Mouse (Mus musculus) neural tube, embryonic 14.5 days (tissue): Measurements from ENCODE around the gene Fam222a. TPM values are rescaled to one million over a fixed set of nuclear protein-coding genes. Genes with fewer than 3 reads are reported as not detected.

Source experiments
- ATAC-seq: fragments of 200-750 bp; cut with Nextera tagmentation; 2 replicates; pipeline ENCODE4 v1.8.0; 2017; ENCODE audit warnings: low read depth, mild to moderate bottlenecking, moderate TSS enrichment, moderate library complexity
- H3K27ac ChIP-seq: fragments of 300-500 bp; sonication (generic); 2 replicates; pipeline ENCODE4 v1.5.1; 2014; ENCODE audit warnings: low read depth, mild to moderate bottlenecking, control low read depth, low read length, moderate library complexity, mixed read lengths
- H3K27me3 ChIP-seq: fragments of 300-500 bp; sonication (generic); 2 replicates; pipeline ENCODE4 v1.6.1; 2014; ENCODE audit warnings: low read length; ENCODE audit not compliant: control insufficient read depth, insufficient read depth
- H3K36me3 ChIP-seq: fragments of 300-500 bp; sonication (generic); 2 replicates; pipeline ENCODE4 v1.6.1; 2014; ENCODE audit warnings: low read length, mixed read lengths; ENCODE audit not compliant: control insufficient read depth, insufficient read depth
- H3K4me1 ChIP-seq: fragments of 300-500 bp; sonication (generic); 2 replicates; pipeline ENCODE4 v1.6.1; 2014; ENCODE audit warnings: low read length; ENCODE audit not compliant: control insufficient read depth, insufficient read depth
- H3K4me2 ChIP-seq: fragments of 300-500 bp; sonication (generic); 2 replicates; pipeline ENCODE4 v1.6.1; 2014; ENCODE audit warnings: mild to moderate bottlenecking, low read depth, low read length, control low read depth
- H3K4me3 ChIP-seq: fragments of 300-500 bp; sonication (generic); 2 replicates; pipeline ENCODE4 v1.5.1; 2014; ENCODE audit warnings: low read depth, low read length, control low read depth, mixed read lengths
- H3K9ac ChIP-seq: fragments of 300-500 bp; sonication (generic); replicated peaks from 2 replicates; pipeline ENCODE4 v1.6.1; 2014; ENCODE audit warnings: low read depth, mild to moderate bottlenecking, control low read depth, low read length, mixed read lengths
- H3K9me3 ChIP-seq: fragments of 300-500 bp; sonication (generic); 2 replicates; pipeline ENCODE4 v1.6.1; 2016; ENCODE audit warnings: low read length; ENCODE audit not compliant: control insufficient read depth
- WGBS: fragments of 180-500 bp; shearing (Covaris S2); extraction: QIAGEN DNeasy Blood & Tissue Kit; methylation state at CpG from one replicate; pipeline ENCODE4 v1.1.7; 2014; 5-methylcytosine and 5-hydroxymethylcytosine counted together
- polyA plus RNA-seq: library from polyadenylated mRNA; unstranded; fragments of >200 nt; fragmentation: Nextera tagmentation; extraction: Ambion mirVana; gene quantifications from 2 replicates; pipeline ENCODE4 v1.2.1, GENCODE M21; 2014

Fam222a gene
- polyA plus RNA-seq, 1 experiment from 2014 or later, result 7.0 TPM

- H3K4me3 ChIP-seq, result no peak overlapping the region
- no peaks in the 10 kb centered on the region for H3K27me3 ChIP-seq
- H3K9ac ChIP-seq, result no peak overlapping the region
- H3K36me3 ChIP-seq, result 0 out of 2 replicates have a peak, but pooled peaks cover 4% of the 10 kb centered on the region
- no peaks in the 10 kb centered on the region for H3K4me1 ChIP-seq
- no peaks in the 10 kb centered on the region for H3K9me3 ChIP-seq
- WGBS, result 72% methylated on average over 11 of the region's 11 CpGs
- no peak overlapping the region for H3K4me2 ChIP-seq
- no peak overlapping the region for H3K27ac ChIP-seq
- no peak for ATAC-seq
Observed at GRCm38 (mm10) chr5:114616336-114617061, 48.7 kb downstream of the Fam222a start.

- Histone ChIP-seq H3K9ac (no peak overlapping the region), H3K27ac (no peak overlapping the region), H3K4me2 (no peak overlapping the region), H3K4me3 (no peak overlapping the region), H3K27me3 (no peaks in the 10 kb centered on the region), H3K9me3 (no peaks in the 10 kb centered on the region), H3K4me1 (no peaks in the 10 kb centered on the region), H3K36me3 (no peaks in the 10 kb centered on the region)
- no peak for ATAC-seq
- 85% methylated on average over 12 of the region's 12 CpGs for WGBS
Observed at GRCm38 (mm10) chr5:114617809-114618208, 50.0 kb downstream of the Fam222a start.

DNA sequence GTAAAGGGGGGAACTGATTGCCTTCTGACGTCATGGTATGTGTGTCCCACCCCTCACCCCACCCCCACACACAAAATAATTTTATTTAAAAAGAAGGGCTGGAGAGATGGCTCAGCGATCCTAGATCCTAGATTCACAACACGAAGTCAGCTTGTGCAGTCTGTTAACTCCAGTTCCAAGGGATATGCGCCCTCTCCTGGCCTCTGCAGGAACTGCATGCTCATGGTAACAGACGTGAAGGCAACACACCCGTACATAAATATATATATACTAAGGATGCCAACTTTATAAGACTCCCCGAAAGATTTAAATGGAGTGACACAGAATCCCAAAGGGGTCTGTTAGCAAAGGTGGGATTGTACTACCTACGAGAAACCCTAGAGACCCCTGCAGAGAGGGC lies 51.0 kb downstream of the Fam222a start:
- H3K4me3 ChIP-seq, result no peak overlapping the region
- no peak overlapping the region for H3K4me2 ChIP-seq
- no peaks in the 10 kb centered on the region for H3K9me3 ChIP-seq
- no peaks in the 10 kb centered on the region for H3K36me3 ChIP-seq
- no peak for ATAC-seq
- no peak overlapping the region for H3K9ac ChIP-seq
- H3K27ac ChIP-seq, result no peak overlapping the region
- H3K4me1 ChIP-seq, result no peaks in the 10 kb centered on the region
- H3K27me3 ChIP-seq, result no peaks in the 10 kb centered on the region
- WGBS, result 26% methylated on average over 8 of the region's 8 CpGs

GRCm38 (mm10) chr5:114620305-114620704 lies 52.5 kb downstream of the Fam222a start:
- no peak for ATAC-seq
- Histone ChIP-seq H3K9ac (no peak overlapping the region), H3K9me3 (no peaks in the 10 kb centered on the region), H3K36me3 (no peaks in the 10 kb centered on the region), H3K4me3 (no peak overlapping the region), H3K27ac (no peak overlapping the region), H3K4me2 (no peak overlapping the region), H3K27me3 (no peaks in the 10 kb centered on the region), H3K4me1 (no peaks in the 10 kb centered on the region)
- 47% methylated on average over 6 of the region's 6 CpGs for whole genome bisulfite sequencing

GRCm38 (mm10) chr5:114625590-114625989 lies 57.8 kb downstream of the Fam222a start:
- ATAC-seq, result no peak

DNA sequence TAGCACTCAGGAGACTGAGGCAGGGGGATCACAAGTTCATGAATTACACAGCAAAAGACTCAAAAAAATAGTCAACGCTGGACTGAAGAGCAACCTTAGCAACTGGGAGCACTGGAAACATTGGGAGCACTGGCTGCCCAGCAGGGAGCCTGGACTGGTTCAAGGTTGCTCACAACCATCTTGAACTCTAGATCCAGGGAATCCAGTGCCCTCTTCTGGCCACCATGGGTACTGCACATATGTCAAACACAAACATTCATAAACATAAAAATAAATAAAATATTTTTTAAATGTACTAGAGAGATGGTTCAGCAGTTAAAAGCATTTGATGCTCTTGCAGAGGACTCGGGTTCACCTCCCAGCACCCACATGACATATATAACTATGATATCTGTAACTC lies 63.5 kb downstream of the Fam222a start:
- H3K4me3 ChIP-seq, result no peak overlapping the region
- no peaks in the 10 kb centered on the region for H3K4me1 ChIP-seq
- no peak overlapping the region for H3K27ac ChIP-seq
- no peaks in the 10 kb centered on the region for H3K36me3 ChIP-seq
- H3K27me3 ChIP-seq, result no peaks in the 10 kb centered on the region
- H3K4me2 ChIP-seq, result no peak overlapping the region
- no peak for ATAC-seq
- H3K9ac ChIP-seq, result no peak overlapping the region
- no peaks in the 10 kb centered on the region for H3K9me3 ChIP-seq
- 52% methylated on average over 2 of the region's 2 CpGs for WGBS

More at GRCm38 (mm10) chr5:114625590-114625989, 57.8 kb downstream of the Fam222a start:
- H3K27me3 ChIP-seq, result no peaks in the 10 kb centered on the region
- no peak overlapping the region for H3K4me2 ChIP-seq
- WGBS, result 17% methylated on average over 3 of the region's 3 CpGs
- H3K4me1 ChIP-seq, result no peaks in the 10 kb centered on the region
- H3K4me3 ChIP-seq, result no peak overlapping the region
- no peaks in the 10 kb centered on the region for H3K9me3 ChIP-seq
- no peak overlapping the region for H3K27ac ChIP-seq
- H3K36me3 ChIP-seq, result no peaks in the 10 kb centered on the region
- no peak overlapping the region for H3K9ac ChIP-seq

DNA sequence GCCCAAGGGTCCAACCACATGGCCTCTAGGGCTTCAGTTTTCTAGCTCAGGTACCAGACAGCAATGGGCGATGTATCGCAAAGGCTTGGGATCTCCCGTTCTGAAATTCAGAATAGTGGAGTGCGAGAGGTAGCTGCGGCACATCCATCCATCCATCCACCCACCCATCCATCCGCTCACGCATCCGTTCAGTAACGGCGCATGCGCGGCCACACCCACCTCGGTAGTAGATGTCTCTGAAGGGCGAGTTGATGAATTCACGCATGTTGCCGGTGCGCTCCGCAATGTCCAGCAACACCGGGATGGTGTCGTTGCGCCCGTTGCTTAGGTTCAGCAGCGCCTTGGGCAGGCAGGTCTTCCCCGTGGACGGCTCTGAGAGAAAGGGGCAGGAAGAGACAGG lies 68.3 kb downstream of the Fam222a start:
- 75% methylated on average over 25 of the region's 25 CpGs for whole genome bisulfite sequencing
- no peak overlapping the region for H3K27ac ChIP-seq
- H3K27me3 ChIP-seq, result 0 out of 2 replicates have a peak, but pooled peaks cover 3% of the 10 kb centered on the region
- no peaks in the 10 kb centered on the region for H3K36me3 ChIP-seq
- no peaks in the 10 kb centered on the region for H3K4me1 ChIP-seq
- no peak overlapping the region for H3K9ac ChIP-seq
- H3K4me2 ChIP-seq, result no peak overlapping the region
- no peak for ATAC-seq
- H3K9me3 ChIP-seq, result no peaks in the 10 kb centered on the region
- H3K4me3 ChIP-seq, result no peak overlapping the region

DNA sequence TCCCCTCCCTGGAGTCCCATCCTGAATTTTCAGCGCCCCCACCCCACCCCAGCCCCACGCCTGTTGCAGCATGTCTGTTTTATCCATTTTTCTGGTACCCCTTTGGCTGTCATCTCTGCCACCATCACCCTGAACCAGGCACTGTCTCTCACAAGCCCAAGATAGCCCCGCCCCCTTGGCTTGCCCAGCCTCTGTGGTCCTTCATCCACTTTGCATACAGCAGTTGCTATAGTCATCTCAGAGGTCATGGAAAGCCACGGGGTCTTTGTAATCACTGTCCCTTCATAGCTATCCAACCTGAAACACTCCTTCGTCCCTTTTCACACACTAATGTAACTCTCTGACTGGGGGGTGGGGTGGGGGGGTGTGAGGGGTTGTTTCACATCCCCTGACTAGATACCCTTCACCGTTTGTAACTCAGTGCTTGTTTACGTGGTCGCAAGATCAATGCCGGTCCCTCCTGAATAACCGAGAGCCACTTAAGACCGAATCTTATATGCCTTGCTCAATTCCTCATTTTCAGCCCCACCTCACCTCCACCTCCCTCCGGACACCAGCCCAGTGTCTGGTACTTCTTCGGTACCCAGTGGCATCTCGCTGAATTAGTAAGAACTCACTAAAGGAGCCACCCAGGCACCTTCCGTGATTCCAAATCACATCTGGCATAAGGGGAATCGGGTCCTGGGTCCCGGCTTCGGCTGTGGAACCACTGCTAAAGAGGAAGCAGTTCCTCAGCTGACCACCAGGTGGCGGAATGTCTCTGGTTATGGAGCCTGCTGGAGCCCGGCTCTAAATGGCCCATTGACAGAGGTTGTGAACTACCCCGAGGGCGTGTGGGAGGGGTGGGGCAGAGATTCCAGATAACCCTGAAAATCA lies 71.2 kb downstream of the Fam222a start:
- H3K4me3 ChIP-seq, result no peak overlapping the region
- H3K9ac ChIP-seq, result no peak overlapping the region

GRCm38 (mm10) chr5:114639645-114639957 lies 71.8 kb downstream of the Fam222a start:
- no peak overlapping the region for H3K27ac ChIP-seq
- peak overlapping the region; percentile 32; the same call in 1 of the 2 replicates for H3K4me2 ChIP-seq
- ATAC-seq, result no peak
- H3K9ac ChIP-seq, result no peak overlapping the region
- H3K36me3 ChIP-seq, result no peaks in the 10 kb centered on the region
- no peaks in the 10 kb centered on the region for H3K4me1 ChIP-seq
- 32% methylated on average over 7 of the region's 7 CpGs for WGBS
- H3K4me3 ChIP-seq, result no peak overlapping the region
- H3K27me3 ChIP-seq, result 0 out of 2 replicates have a peak, but pooled peaks cover 3% of the 10 kb centered on the region
- H3K9me3 ChIP-seq, result no peaks in the 10 kb centered on the region

More for the DNA sequence above, 71.2 kb downstream of the Fam222a start:
- Histone ChIP-seq H3K27me3 (0 out of 2 replicates have a peak, but pooled peaks cover 3% of the 10 kb centered on the region), H3K36me3 (no peaks in the 10 kb centered on the region), H3K4me1 (no peaks in the 10 kb centered on the region), H3K9me3 (no peaks in the 10 kb centered on the region), H3K27ac (no peak overlapping the region), H3K4me2 (peak overlapping the region; percentile 32; the same call in 1 of the 2 replicates)
- ATAC-seq, result peak; percentile 84
- WGBS, result 12% methylated on average over 22 of the region's 22 CpGs
